Mouse (Mus musculus) lung, postnatal 14 days (tissue): Measurements from ENCODE around the gene Erc1.
"Not testable (repeated sequence)": the region's sequence is repeated elsewhere in the genome, so short reads cannot be mapped to it uniquely, and the experiment has no call there.

Experiments used
- DNase-seq: peaks from one replicate; pipeline ENCODE4 v3.0.0; 2021

Erc1 gene

GRCm38 (mm10) chr6:119848034-119848695 lies at the start of gene Erc1:
Gene Erc1 (minus strand): TSS chr6:119848167.
- peak; percentile 95 for DNase-seq

DNA sequence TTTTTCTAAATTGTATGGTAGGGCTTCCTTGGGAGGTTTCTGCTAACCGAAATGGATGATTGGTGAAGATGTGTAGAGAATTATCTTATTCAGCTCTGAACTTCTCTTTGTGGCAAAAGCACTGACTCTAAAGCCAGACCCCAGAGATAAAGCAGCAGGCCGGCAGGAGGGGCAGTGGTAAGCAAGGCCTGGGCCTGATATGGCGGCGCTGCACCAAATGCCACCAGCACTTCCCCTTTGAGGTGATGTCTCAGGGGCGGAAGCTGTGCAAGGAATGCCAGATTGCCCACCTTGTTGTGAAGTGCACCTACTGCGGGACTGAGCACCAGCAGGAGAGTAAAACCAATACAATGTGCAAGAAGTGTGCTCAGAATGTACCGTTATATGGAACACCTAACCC lies 44.7 kb upstream of the Erc1 start:
- no peak for DNase-seq

DNA sequence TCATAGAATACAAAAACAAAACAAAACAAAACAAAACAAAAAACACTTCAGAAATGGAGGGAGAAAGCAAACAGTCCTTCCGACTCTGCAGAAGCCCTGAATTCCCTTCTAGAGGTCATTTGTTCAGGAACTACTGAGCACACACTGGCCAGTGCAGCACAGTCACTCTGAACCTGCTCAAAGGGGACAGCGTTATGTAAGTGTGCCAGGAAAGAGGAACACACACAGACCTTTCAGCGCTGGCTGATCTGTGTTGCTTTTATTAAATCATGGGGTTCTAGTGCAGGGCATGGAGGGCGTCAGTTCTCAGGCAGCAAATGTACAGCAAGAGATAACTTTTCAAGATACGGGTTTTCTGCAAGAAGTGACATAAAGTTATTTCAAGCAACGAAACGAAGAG lies 35.2 kb upstream of the Erc1 start:
- DNase-seq = no peak

GRCm38 (mm10) chr6:119864341-119865034 lies 16.5 kb upstream of the Erc1 start:
- DNase-seq = peak; percentile 51

DNA sequence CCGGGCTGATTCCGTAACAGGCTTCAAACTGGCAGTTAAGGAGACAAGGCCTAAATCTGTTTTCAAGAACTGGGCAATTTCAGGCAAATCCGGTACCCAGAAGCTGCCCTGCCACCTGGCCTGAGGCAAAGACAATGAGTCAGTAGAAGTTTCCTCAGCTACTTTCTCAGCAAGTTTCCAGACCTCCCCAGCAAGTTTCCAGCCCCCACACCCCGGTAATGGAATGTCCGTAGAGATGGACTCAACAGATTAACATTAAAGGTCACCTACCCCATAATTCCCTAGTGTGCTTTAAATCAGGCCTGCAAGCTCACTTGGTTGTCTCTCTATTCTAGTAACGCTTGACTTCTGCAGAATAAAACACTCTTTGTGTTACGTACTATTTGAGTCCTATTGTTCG lies 13.6 kb upstream of the Erc1 start:
- DNase-seq = no peak

- no peak for DNase-seq
Observed at GRCm38 (mm10) chr6:119860236-119860635, 12.3 kb upstream of the Erc1 start.

GRCm38 (mm10) chr6:119855471-119855870 lies 7.5 kb upstream of the Erc1 start:
- DNase-seq = no peak

DNA sequence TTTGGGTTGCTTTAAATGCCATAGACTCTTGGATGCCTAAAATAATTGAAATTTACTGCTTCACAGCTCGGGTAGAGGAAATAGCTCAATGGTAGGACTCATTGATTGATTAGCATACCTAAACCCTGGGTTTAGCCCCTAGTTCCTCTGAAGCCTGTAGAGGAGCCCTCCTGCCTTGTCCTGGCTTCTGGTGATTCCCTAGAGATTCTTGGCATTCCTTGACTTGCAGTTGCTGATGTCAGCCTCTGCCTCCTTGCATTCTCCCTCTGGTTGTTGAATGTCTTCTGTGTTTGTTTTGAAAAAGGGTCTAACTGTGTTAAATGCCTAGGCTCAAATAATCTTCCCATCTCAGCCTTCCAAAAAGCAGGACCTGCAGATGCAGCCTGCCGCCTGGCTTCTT lies 6.2 kb upstream of the Erc1 start:
- no peak for DNase-seq

GRCm38 (mm10) chr6:119849858-119850257 lies 1.9 kb upstream of the Erc1 start:
- no peak for DNase-seq

GRCm38 (mm10) chr6:119849348-119849709 lies 1.4 kb upstream of the Erc1 start:
- no peak for DNase-seq

- DNase-seq = no peak
Observed at GRCm38 (mm10) chr6:119848696-119849347, 855 bp upstream of the Erc1 start.

- DNase-seq = no peak
Observed at GRCm38 (mm10) chr6:119847518-119848033, 391 bp downstream of the Erc1 start.

- no peak for DNase-seq
Observed at GRCm38 (mm10) chr6:119846751-119847517, 1.0 kb downstream of the Erc1 start.

DNA sequence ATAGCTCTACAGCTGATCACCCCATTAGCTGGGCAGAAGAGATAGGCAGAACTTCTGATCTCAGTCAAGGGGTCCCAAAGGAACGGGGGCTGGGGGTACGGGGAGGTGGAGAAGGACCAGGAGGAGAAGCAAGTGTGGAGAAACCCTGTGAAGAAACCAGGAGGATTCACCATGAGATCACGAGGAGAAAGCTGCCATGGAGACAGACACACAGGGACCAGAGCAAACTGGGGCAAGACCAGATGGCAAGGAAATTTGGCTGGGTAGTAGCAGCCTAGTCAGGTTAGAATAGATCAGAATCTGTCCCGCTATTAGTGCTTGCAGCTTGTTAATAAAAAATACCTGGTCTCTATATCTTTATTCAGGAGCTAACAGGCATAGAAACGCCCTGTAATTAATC lies 18.0 kb downstream of the Erc1 start:
- no peak for DNase-seq

DNA sequence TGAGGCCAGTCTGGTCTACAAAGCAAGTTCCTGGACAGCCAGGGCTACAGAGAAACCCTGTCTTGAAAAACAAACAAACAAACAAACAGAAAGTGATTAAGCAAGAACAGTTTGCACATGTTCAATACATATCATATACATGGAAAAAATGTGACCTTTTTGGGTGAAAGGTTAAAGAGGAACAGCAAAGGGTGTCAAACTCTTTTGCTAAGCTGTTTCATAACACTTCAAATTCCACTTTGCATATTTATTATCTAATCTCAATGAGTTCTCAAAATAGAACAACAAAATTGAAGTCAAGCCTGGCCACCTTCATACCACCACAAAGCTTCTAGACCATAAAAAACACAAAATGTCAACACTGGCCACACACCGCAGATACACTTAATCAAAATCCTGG lies 19.8 kb downstream of the Erc1 start:
- no peak for DNase-seq

- no peak for DNase-seq
Observed at GRCm38 (mm10) chr6:119826701-119827100, 21.3 kb downstream of the Erc1 start.

DNA sequence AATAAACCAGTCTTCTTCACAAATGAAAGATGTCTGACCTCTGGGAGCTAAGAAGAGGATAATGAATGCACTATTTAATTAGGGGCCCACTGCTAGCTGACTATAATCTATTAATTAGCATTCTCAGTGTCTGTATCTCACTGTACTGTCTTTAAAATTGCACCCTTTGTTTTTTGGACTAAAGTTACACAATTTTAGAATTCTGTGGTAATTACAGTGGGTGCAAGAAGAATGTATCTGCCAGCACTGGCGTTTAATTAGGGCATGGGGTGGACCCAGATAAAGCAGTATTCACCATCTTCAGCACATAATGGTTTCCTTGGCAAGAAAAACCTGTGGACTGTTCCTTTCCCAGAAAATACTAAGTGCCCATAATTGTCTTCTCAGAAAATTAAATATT lies 25.8 kb downstream of the Erc1 start:
- no peak for DNase-seq

GRCm38 (mm10) chr6:119821158-119821557 lies 26.8 kb downstream of the Erc1 start:
- DNase-seq = no peak

- DNase-seq = no peak
Observed at GRCm38 (mm10) chr6:119818541-119818940, 29.4 kb downstream of the Erc1 start.

GRCm38 (mm10) chr6:119815426-119815825 lies 32.5 kb downstream of the Erc1 start:
- DNase-seq = no peak

DNA sequence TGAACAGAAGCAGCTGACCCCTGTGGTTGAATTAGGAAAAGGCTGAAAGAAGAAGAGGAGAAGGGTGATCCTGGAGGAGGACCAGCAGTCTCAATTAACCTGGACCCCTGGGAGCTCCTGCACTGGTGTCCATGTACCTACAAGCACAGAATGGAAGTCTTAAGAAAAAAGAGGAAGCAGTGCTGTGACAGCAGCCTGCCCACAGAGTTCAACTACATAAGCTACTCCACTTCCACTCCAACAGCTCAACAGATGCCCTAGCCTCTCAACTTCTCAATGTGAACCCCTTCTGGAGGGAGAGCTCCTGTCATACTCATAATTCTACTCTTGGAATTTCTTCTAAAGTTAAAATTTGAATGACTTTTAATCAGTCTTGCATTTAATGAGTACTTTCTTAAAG lies 34.9 kb downstream of the Erc1 start:
- DNase-seq = not testable (repeated sequence)

- DNase-seq = no peak
Observed at GRCm38 (mm10) chr6:119808726-119809505, 39.1 kb downstream of the Erc1 start.
